Mouse (Mus musculus): ENCODE results near the gene Arhgef26.

DNA sequence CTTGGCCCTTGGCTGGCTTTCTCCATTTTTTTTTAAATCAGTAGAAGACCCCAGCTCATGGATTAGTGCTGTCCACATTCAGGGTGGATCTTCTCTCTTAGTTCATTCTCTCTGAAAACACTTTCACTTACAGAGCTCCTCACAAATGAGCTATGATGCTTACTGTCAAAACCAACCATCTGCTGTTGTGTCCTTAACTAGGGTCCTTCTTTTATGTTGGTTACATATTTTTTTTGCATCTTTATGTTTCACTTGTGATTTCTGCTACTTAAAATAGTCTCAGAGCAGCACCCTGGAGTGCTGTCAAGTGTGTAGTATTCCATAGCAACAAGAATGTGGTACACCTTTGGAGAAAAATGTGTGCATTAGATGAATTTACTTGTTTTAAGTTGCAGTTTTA is 60.0 kb downstream of the Arhgef26 start:
- TF ChIP-seq CTCF (IDR thresholded peaks at IDR 0.05; ENCODE audit: extremely low read depth, insufficient read length, insufficient replicate concordance, low read depth, low read length): no peak
- TF ChIP-seq POLR2A (IDR thresholded peaks at IDR 0.05; ENCODE audit: low read depth, low read length): no peak
